Mouse (Mus musculus) limb, embryonic 11.5 days (tissue): ENCODE results near the gene Decr2. TPM values are rescaled to one million over a fixed set of nuclear protein-coding genes. Genes with fewer than 3 reads are reported as not detected.
"Not testable (repeated sequence)": the region's sequence is repeated elsewhere in the genome, so short reads cannot be mapped to it uniquely, and the experiment has no call there.

Experiments used
- ATAC-seq: fragments of 200-750 bp; cut with Nextera tagmentation; 2 replicates; pipeline ENCODE4 v1.8.0; 2017; ENCODE audit warnings: low read depth; ENCODE audit not compliant: insufficient number of reproducible peaks, low FRiP score, low TSS enrichment
- DNase-seq: peaks from one replicate; pipeline ENCODE4 v3.0.0-alpha.2; 2015; ENCODE audit warnings: low spot score
- H3K27ac ChIP-seq: fragments of 300-500 bp; sonication (generic); replicated peaks from 2 replicates; pipeline ENCODE4 v1.5.1; 2014; ENCODE audit warnings: low read depth, mild to moderate bottlenecking, low read length
- H3K27me3 ChIP-seq: fragments of 300-500 bp; sonication (generic); 2 replicates; pipeline ENCODE4 v1.6.1; 2014; ENCODE audit warnings: mild to moderate bottlenecking, low read length, mixed read lengths; ENCODE audit not compliant: control insufficient read depth, insufficient read depth
- H3K36me3 ChIP-seq: fragments of 300-500 bp; sonication (generic); 2 replicates; pipeline ENCODE4 v1.6.1; 2014; ENCODE audit warnings: mild to moderate bottlenecking, low read length, moderate library complexity, mixed read lengths; ENCODE audit not compliant: control insufficient read depth, insufficient read depth
- H3K4me1 ChIP-seq: fragments of 300-500 bp; sonication (generic); 2 replicates; pipeline ENCODE4 v1.6.1; 2014; ENCODE audit warnings: low read length, mixed read lengths; ENCODE audit not compliant: control insufficient read depth, insufficient read depth
- H3K4me2 ChIP-seq: fragments of 300-500 bp; sonication (generic); 2 replicates; pipeline ENCODE4 v1.6.1; 2014; ENCODE audit warnings: low read depth, mild to moderate bottlenecking, moderate library complexity; ENCODE audit not compliant: severe bottlenecking
- H3K4me3 ChIP-seq: fragments of 300-500 bp; sonication (generic); 2 replicates; pipeline ENCODE4 v1.5.1; 2014; ENCODE audit warnings: low read depth, low read length
- H3K9ac ChIP-seq: fragments of 300-500 bp; sonication (generic); 2 replicates; pipeline ENCODE4 v1.6.1; 2014; ENCODE audit warnings: mild to moderate bottlenecking, low read length
- H3K9me3 ChIP-seq: fragments of 300-500 bp; sonication (generic); 2 replicates; pipeline ENCODE4 v1.6.1; 2016; ENCODE audit warnings: low read length; ENCODE audit not compliant: control insufficient read depth
- WGBS: fragments of 180-500 bp; shearing (Covaris S2); extraction: QIAGEN DNeasy Blood & Tissue Kit; methylation state at CpG from one replicate; pipeline ENCODE4 v1.1.7; 2014; 5-methylcytosine and 5-hydroxymethylcytosine counted together
- polyA plus RNA-seq: library from polyadenylated mRNA; unstranded; fragments of >200 nt; fragmentation: Nextera tagmentation; extraction: Ambion mirVana; gene quantifications from 2 replicates; pipeline ENCODE4 v1.2.1, GENCODE M21; 2014

Gene Decr2
- polyA plus RNA-seq, 1 experiment from 2014 or later, result 19.0 TPM

GRCm38 (mm10) chr17:26115205-26115898, 25.2 kb upstream of the Decr2 start:
- ATAC-seq (no peak), DNase-seq (no peak)
- Histone ChIP-seq H3K4me3 (no peak overlapping the region), H3K4me1 (peaks cover 16% of the 10 kb centered on the region), H3K36me3 (no peaks in the 10 kb centered on the region), H3K27ac (no peak overlapping the region), H3K27me3 (peaks cover 56% of the 10 kb centered on the region), H3K9ac (no peak overlapping the region), H3K9me3 (no peaks in the 10 kb centered on the region), H3K4me2 (no peak overlapping the region)
- WGBS, result 87% methylated on average over 7 of the region's 7 CpGs

- not testable (repeated sequence) for H3K9me3 ChIP-seq, H3K27ac ChIP-seq, H3K36me3 ChIP-seq, DNase-seq, H3K4me3 ChIP-seq, H3K9ac ChIP-seq, ATAC-seq, H3K4me2 ChIP-seq
- 63% methylated on average over 7 of the region's 7 CpGs for WGBS
- Histone ChIP-seq H3K4me1 (peaks cover 16% of the 10 kb centered on the region), H3K27me3 (peaks cover 58% of the 10 kb centered on the region)
These were observed 24.3 kb upstream of the Decr2 start for GRCm38 (mm10) chr17:26114461-26114860.

GRCm38 (mm10) chr17:26114061-26114460, 23.9 kb upstream of the Decr2 start:
- 11% methylated on average over 8 of the region's 8 CpGs for WGBS
- Histone ChIP-seq H3K4me2 (peak overlapping the region; percentile 98), H3K27me3 (peaks cover 58% of the 10 kb centered on the region), H3K4me3 (peak overlapping the region; percentile 59), H3K27ac (no peak overlapping the region), H3K9me3 (no peaks in the 10 kb centered on the region), H3K9ac (no peak overlapping the region), H3K36me3 (no peaks in the 10 kb centered on the region), H3K4me1 (peaks cover 16% of the 10 kb centered on the region)
- no peak for ATAC-seq
- DNase-seq, result no peak

- Histone ChIP-seq H3K27me3 (peaks cover 58% of the 10 kb centered on the region), H3K4me3 (peak within 1 kb of the TSS; percentile 59), H3K4me1 (peaks cover 16% of the 10 kb centered on the region), H3K9ac (peak within 1 kb of the TSS; percentile 58), H3K9me3 (no peaks in the 10 kb centered on the region), H3K27ac (no peak within 1 kb of the TSS), H3K36me3 (no peaks in the 10 kb centered on the region), H3K4me2 (peak within 1 kb of the TSS; percentile 98)
- under 1% methylated on average over 59 of the region's 75 CpGs for WGBS
- DNase-seq (peak; percentile 77), ATAC-seq (peak; percentile 41; the same call in 1 of the 2 replicates)
These were observed 23.2 kb upstream of the Decr2 start, which contains the start of gene Tmem8 for GRCm38 (mm10) chr17:26113181-26113948. Gene Tmem8 (plus strand): TSS chr17:26113299.

GRCm38 (mm10) chr17:26112751-26113150, 22.6 kb upstream of the Decr2 start:
- 23% methylated on average over 14 of the region's 14 CpGs for WGBS

GRCm38 (mm10) chr17:26111722-26112121, 21.6 kb upstream of the Decr2 start:
- no peak overlapping the region for H3K27ac ChIP-seq
- ATAC-seq (no peak), DNase-seq (no peak)
- no peak overlapping the region for H3K9ac ChIP-seq
- H3K4me1 ChIP-seq, result peaks cover 16% of the 10 kb centered on the region
- peaks cover 52% of the 10 kb centered on the region for H3K27me3 ChIP-seq
- H3K4me3 ChIP-seq, result no peak overlapping the region
- WGBS, result 26% methylated on average over 4 of the region's 4 CpGs
- no peak overlapping the region for H3K4me2 ChIP-seq
- no peaks in the 10 kb centered on the region for H3K36me3 ChIP-seq
- no peaks in the 10 kb centered on the region for H3K9me3 ChIP-seq

More at GRCm38 (mm10) chr17:26112751-26113150, 22.6 kb upstream of the Decr2 start:
- H3K36me3 ChIP-seq, result no peaks in the 10 kb centered on the region
- ATAC-seq (no peak), DNase-seq (no peak)
- peak overlapping the region; percentile 98 for H3K4me2 ChIP-seq
- H3K9me3 ChIP-seq, result no peaks in the 10 kb centered on the region
- peaks cover 56% of the 10 kb centered on the region for H3K27me3 ChIP-seq
- no peak overlapping the region; the same call in 1 of the 2 replicates for H3K9ac ChIP-seq
- H3K4me1 ChIP-seq, result peaks cover 16% of the 10 kb centered on the region
- no peak overlapping the region for H3K27ac ChIP-seq
- peak overlapping the region; percentile 59 for H3K4me3 ChIP-seq

GRCm38 (mm10) chr17:26111024-26111423, 20.9 kb upstream of the Decr2 start:
- no peak overlapping the region for H3K27ac ChIP-seq
- peaks cover 51% of the 10 kb centered on the region for H3K27me3 ChIP-seq

GRCm38 (mm10) chr17:26110156-26110555, 20.0 kb upstream of the Decr2 start:
- Histone ChIP-seq H3K9me3 (no peaks in the 10 kb centered on the region), H3K4me1 (peaks cover 16% of the 10 kb centered on the region), H3K27ac (no peak overlapping the region), H3K4me2 (no peak overlapping the region), H3K9ac (no peak overlapping the region), H3K27me3 (peaks cover 45% of the 10 kb centered on the region), H3K4me3 (no peak overlapping the region), H3K36me3 (no peaks in the 10 kb centered on the region)
- DNase-seq (no peak), ATAC-seq (no peak)
- WGBS, result 27% methylated on average over 4 of the region's 4 CpGs

More at GRCm38 (mm10) chr17:26111024-26111423, 20.9 kb upstream of the Decr2 start:
- H3K4me2 ChIP-seq, result peak overlapping the region; percentile 15; the same call in 1 of the 2 replicates
- DNase-seq (peak; percentile 41), ATAC-seq (no peak)
- 5% methylated on average over 4 of the region's 4 CpGs for WGBS
- H3K36me3 ChIP-seq, result no peaks in the 10 kb centered on the region
- peaks cover 16% of the 10 kb centered on the region for H3K4me1 ChIP-seq
- H3K9me3 ChIP-seq, result no peaks in the 10 kb centered on the region
- no peak overlapping the region for H3K4me3 ChIP-seq
- 0 out of 2 replicates have a peak overlapping the region, but pooled peaks have one; percentile 7 for H3K9ac ChIP-seq
